Comparison of ENCODE assay signal across 26 mouse cellular contexts in the genomic region with DNA sequence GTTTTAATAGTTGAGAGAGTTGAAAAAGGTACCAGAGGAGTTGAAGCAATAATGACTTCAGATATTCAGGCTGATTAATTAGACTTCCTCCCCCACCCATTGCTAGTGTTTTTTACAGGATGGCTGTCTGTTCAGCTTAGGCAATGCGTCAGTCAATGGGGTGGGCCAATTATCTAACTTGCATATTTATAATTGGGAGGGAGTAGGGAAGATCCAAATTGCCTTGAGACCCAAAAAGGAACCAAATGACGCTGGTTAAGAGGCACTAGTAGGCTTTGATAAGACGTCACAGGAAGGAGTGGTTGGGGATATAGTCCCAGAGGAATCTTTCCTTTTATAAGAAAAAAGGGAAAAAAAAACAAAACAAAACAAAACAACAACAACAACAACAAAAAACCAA. TPM values are rescaled to one million over a fixed set of nuclear protein-coding genes. Genes with fewer than 3 reads are reported as not detected.
A peak's percentile ranks its signal among the peaks of the same experiment; 100 is the strongest.
DNase-seq lines count a peak whose midpoint lies in the region; ATAC-seq lines count a peak whose summit lies in the region.
"Had no signal": no experiment of that assay in that cellular context is flagged by ENCODE, and none has a peak within 500 bp of the region (broad histone marks: within the 10 kb centered on the region; RNA-seq: fewer than 3 reads in every experiment).

No protein-coding gene starts in this region.

- H3K27ac ChIP-seq in embryonic facial prominence, embryonic 14.5 days (replicated peaks; ENCODE audit: low read depth, low read length), result no peak overlapping the region
- H3K27ac ChIP-seq in embryonic facial prominence, embryonic 10.5 days (replicated peaks), result no peak overlapping the region
- H3K27ac ChIP-seq in forebrain, embryonic 14.5 days (ENCODE audit: low read depth, low read length), result no peak overlapping the region
- H3K27ac ChIP-seq in forebrain, embryonic 11.5 days (ENCODE audit: low read depth, low read length), result no peak overlapping the region
- H3K27ac ChIP-seq: embryonic facial prominence, embryonic 12.5 days; embryonic facial prominence, embryonic 15.5 days; forebrain, embryonic 10.5 days had no signal

- H3K4me3 ChIP-seq in embryonic facial prominence, embryonic 14.5 days (ENCODE audit: low read depth, low read length), result no peak overlapping the region
- no peak overlapping the region for H3K4me3 ChIP-seq in embryonic facial prominence, embryonic 10.5 days
- no peak overlapping the region for H3K4me3 ChIP-seq in forebrain, embryonic 14.5 days (ENCODE audit: low read depth, low read length)
- no peak overlapping the region for H3K4me3 ChIP-seq in forebrain, embryonic 11.5 days (ENCODE audit: low read depth, low read length)
- H3K4me3 ChIP-seq: embryonic facial prominence, embryonic 12.5 days; embryonic facial prominence, embryonic 15.5 days; erythroblast, embryonic 14.5 days; forebrain, embryonic 10.5 days had no signal

- H3K27me3 ChIP-seq in embryonic facial prominence, embryonic 14.5 days (replicated peaks; ENCODE audit: control insufficient read depth, insufficient read depth, low read length), result no peaks in the 10 kb centered on the region
- no peaks in the 10 kb centered on the region for H3K27me3 ChIP-seq in embryonic facial prominence, embryonic 10.5 days (replicated peaks; ENCODE audit: low read depth, poor library complexity, severe bottlenecking)
- no peaks in the 10 kb centered on the region for H3K27me3 ChIP-seq in forebrain, embryonic 14.5 days (replicated peaks; ENCODE audit: control insufficient read depth, insufficient read depth, low read length)
- no peaks in the 10 kb centered on the region for H3K27me3 ChIP-seq in forebrain, embryonic 11.5 days (ENCODE audit: control insufficient read depth, insufficient read depth, low read length)
- H3K27me3 ChIP-seq: CH12.LX; embryonic facial prominence, embryonic 12.5 days; embryonic facial prominence, embryonic 15.5 days; Patski had no signal

- H3K4me1 ChIP-seq in embryonic facial prominence, embryonic 14.5 days (ENCODE audit: control insufficient read depth, insufficient read depth, low read length), result no peaks in the 10 kb centered on the region
- H3K4me1 ChIP-seq in embryonic facial prominence, embryonic 10.5 days, result peaks cover 9% of the 10 kb centered on the region
- H3K4me1 ChIP-seq in forebrain, embryonic 14.5 days (ENCODE audit: control insufficient read depth, insufficient read depth, low read length), result no peaks in the 10 kb centered on the region
- H3K4me1 ChIP-seq in forebrain, embryonic 11.5 days (replicated peaks; ENCODE audit: control insufficient read depth, insufficient read depth, low read length), result no peaks in the 10 kb centered on the region
- H3K4me1 ChIP-seq: embryonic facial prominence, embryonic 15.5 days; forebrain, embryonic 10.5 days had no signal

- H3K36me3 ChIP-seq in embryonic facial prominence, embryonic 14.5 days (ENCODE audit: control insufficient read depth, insufficient read depth, low read length), result no peaks in the 10 kb centered on the region
- no peaks in the 10 kb centered on the region for H3K36me3 ChIP-seq in embryonic facial prominence, embryonic 10.5 days (replicated peaks)
- H3K36me3 ChIP-seq in forebrain, embryonic 14.5 days (ENCODE audit: control insufficient read depth, insufficient read depth, low read length), result no peaks in the 10 kb centered on the region
- H3K36me3 ChIP-seq in forebrain, embryonic 11.5 days (ENCODE audit: control insufficient read depth, insufficient read depth, low read length), result no peaks in the 10 kb centered on the region
- H3K36me3 ChIP-seq: embryonic facial prominence, embryonic 12.5 days; embryonic facial prominence, embryonic 15.5 days; forebrain, embryonic 10.5 days had no signal

- H3K9ac ChIP-seq in embryonic facial prominence, embryonic 14.5 days (ENCODE audit: low read depth, low read length), result no peak overlapping the region
- no peak overlapping the region for H3K9ac ChIP-seq in forebrain, embryonic 14.5 days (ENCODE audit: low read length)
- no peak overlapping the region for H3K9ac ChIP-seq in forebrain, embryonic 11.5 days (ENCODE audit: low read length)
- H3K9ac ChIP-seq: embryonic facial prominence, embryonic 12.5 days; embryonic facial prominence, embryonic 15.5 days had no signal

- WGBS in embryonic facial prominence, embryonic 14.5 days, result 64% methylated on average over 3 of the region's 3 CpGs
- 63% methylated on average over 3 of the region's 3 CpGs for WGBS in embryonic facial prominence, embryonic 10.5 days
- WGBS in forebrain, embryonic 14.5 days, result 19% methylated on average over 3 of the region's 3 CpGs
- 58% methylated on average over 3 of the region's 3 CpGs for WGBS in forebrain, embryonic 11.5 days

- H3K4me2 ChIP-seq in embryonic facial prominence, embryonic 14.5 days (ENCODE audit: low read depth, low read length), result no peak overlapping the region
- no peak overlapping the region for H3K4me2 ChIP-seq in forebrain, embryonic 14.5 days (ENCODE audit: low read length)
- no peak overlapping the region for H3K4me2 ChIP-seq in forebrain, embryonic 11.5 days (ENCODE audit: low read depth, low read length, severe bottlenecking)
- H3K4me2 ChIP-seq: embryonic facial prominence, embryonic 12.5 days; embryonic facial prominence, embryonic 15.5 days had no signal

- no peak for DNase-seq in embryonic facial prominence, embryonic 14.5 days (ENCODE audit: low spot score)
- no peak for DNase-seq in embryonic facial prominence, embryonic 10.5 days (ENCODE audit: low spot score)
- DNase-seq in forebrain, embryonic 14.5 days (ENCODE audit: low spot score), result peak; percentile 24
- DNase-seq in forebrain, embryonic 11.5 days (ENCODE audit: low spot score), result no peak
- peak; percentile 28 for DNase-seq in retina, postnatal 1 day
- DNase-seq in left cerebral cortex, adult 11 months (ENCODE audit: low spot score), result no peak
- DNase-seq: adrenal gland, adult 8-10 months; adrenal gland, postnatal 14 days; adrenal gland, postnatal 36 days; B cell, adult 2 months; cerebellum, adult 11 months; cerebellum, adult 18-20 months; cerebellum, adult 8-10 months; cerebellum, adult 9-11 months; cerebellum, postnatal 14 days; cerebellum, postnatal 36 days; embryo, embryonic 11 days had no signal

- peak; percentile 53; the same call in 1 of the 2 replicates for ATAC-seq in embryonic facial prominence, embryonic 14.5 days (ENCODE audit: low read depth)
- ATAC-seq in forebrain, embryonic 14.5 days, result no peak
- ATAC-seq in forebrain, embryonic 11.5 days (replicated peaks; ENCODE audit: low FRiP score), result no peak
- ATAC-seq: activated CD4-positive, CD25-positive, alpha-beta regulatory T cell, adult 4 months; CD4-positive, CD25-positive, alpha-beta regulatory T cell, adult 4 months; forebrain, embryonic 16.5 days; Patski had no signal

- no peaks in the 10 kb centered on the region for H3K9me3 ChIP-seq in embryonic facial prominence, embryonic 14.5 days (ENCODE audit: control insufficient read depth, low read length)
- H3K9me3 ChIP-seq in embryonic facial prominence, embryonic 10.5 days, result no peaks in the 10 kb centered on the region
- H3K9me3 ChIP-seq in forebrain, embryonic 14.5 days (replicated peaks; ENCODE audit: control insufficient read depth, low read length), result no peaks in the 10 kb centered on the region
- no peaks in the 10 kb centered on the region for H3K9me3 ChIP-seq in forebrain, embryonic 11.5 days (ENCODE audit: control insufficient read depth, low read length)
- H3K9me3 ChIP-seq: embryonic facial prominence, embryonic 12.5 days; embryonic facial prominence, embryonic 15.5 days; forebrain, embryonic 10.5 days had no signal

RNA-seq across cellular contexts. Expression of gene Pcdh7, which starts 49.6 kb away (rescaled TPM):
- polyA plus RNA-seq in embryonic facial prominence, embryonic 14.5 days (2014; fragmentation: Nextera tagmentation; extraction: Ambion mirVana), result 14.0 TPM in 2 replicates
- polyA plus RNA-seq in embryonic facial prominence, embryonic 10.5 days (2016; fragmentation: Nextera tagmentation; extraction: Ambion mirVana), result 6.2 and 7.0 TPM in 2 replicates
- polyA plus RNA-seq in forebrain, embryonic 14.5 days (2014; fragmentation: Nextera tagmentation; extraction: Ambion mirVana), result 8.3 and 10.7 TPM in 2 replicates
- 4.8 and 5.1 TPM in 2 replicates for polyA plus RNA-seq in forebrain, embryonic 11.5 days (2014; fragmentation: Nextera tagmentation; extraction: Ambion mirVana)
- polyA plus RNA-seq: activated CD4-positive, CD25-positive, alpha-beta regulatory T cell, adult 4 months had no signal

Comparison
In these comparisons a context has a peak if more than half of its experiments do, and no peak if none do; other contexts are left out.
1. DNase-seq: peak in forebrain, embryonic 14.5 days (single experiment) and retina, postnatal 1 day (single experiment); none in embryonic facial prominence, embryonic 14.5 days (single experiment), embryonic facial prominence, embryonic 10.5 days (single experiment), forebrain, embryonic 11.5 days (single experiment) and left cerebral cortex, adult 11 months (single experiment).